Mouse (Mus musculus) stomach, postnatal 0 days (tissue): ENCODE data around the gene Klc1.

Source experiments
- CTCF ChIP-seq: IDR thresholded peaks from 2 replicates; pipeline ENCODE4 v1.5.1; 2016; ENCODE audit warnings: antibody characterized with exemption, low read depth, mild to moderate bottlenecking, moderate library complexity
- EP300 ChIP-seq: optimal IDR thresholded peaks from 2 replicates; pipeline ENCODE3; 2016; ENCODE audit warnings: antibody characterized with exemption

GRCm38 (mm10) chr12:111737370-111737769 lies 21.3 kb upstream of the Klc1 start:
- TF ChIP-seq CTCF (no peak), EP300 (no peak)
